Mouse (Mus musculus) midbrain, embryonic 15.5 days (tissue): ENCODE results near the gene Gstm2. TPM values are rescaled to one million over a fixed set of nuclear protein-coding genes. Genes with fewer than 3 reads are reported as not detected.
"Not testable (repeated sequence)": the region's sequence is repeated elsewhere in the genome, so short reads cannot be mapped to it uniquely, and the experiment has no call there.

Source experiments
- ATAC-seq: fragments of 200-750 bp; cut with Nextera tagmentation; replicated peaks from 2 replicates; pipeline ENCODE4 v1.8.0; 2017; ENCODE audit warnings: moderate TSS enrichment
- H3K27ac ChIP-seq: fragments of 300-500 bp; sonication (generic); 2 replicates; pipeline ENCODE4 v1.5.1; 2015; ENCODE audit warnings: mild to moderate bottlenecking, inconsistent platforms
- H3K27me3 ChIP-seq: fragments of 300-500 bp; sonication (generic); replicated peaks from 2 replicates; pipeline ENCODE4 v1.6.1; 2015; ENCODE audit warnings: inconsistent platforms
- H3K36me3 ChIP-seq: fragments of 300-500 bp; sonication (generic); replicated peaks from 2 replicates; pipeline ENCODE4 v1.6.1; 2015; ENCODE audit warnings: inconsistent platforms
- H3K4me1 ChIP-seq: fragments of 300-500 bp; sonication (generic); 2 replicates; pipeline ENCODE4 v1.6.1; 2015; ENCODE audit warnings: inconsistent platforms
- H3K4me2 ChIP-seq: fragments of 300-500 bp; sonication (generic); 2 replicates; pipeline ENCODE4 v1.6.1; 2015; ENCODE audit warnings: inconsistent platforms, mild to moderate bottlenecking, moderate library complexity
- H3K4me3 ChIP-seq: fragments of 300-500 bp; sonication (generic); 2 replicates; pipeline ENCODE4 v1.5.1; 2015; ENCODE audit warnings: mild to moderate bottlenecking, inconsistent platforms
- H3K9ac ChIP-seq: fragments of 300-500 bp; sonication (generic); 2 replicates; pipeline ENCODE4 v1.6.1; 2015; ENCODE audit warnings: mild to moderate bottlenecking, inconsistent platforms
- H3K9me3 ChIP-seq: fragments of 300-500 bp; sonication (generic); 2 replicates; pipeline ENCODE4 v1.6.1; 2016; ENCODE audit warnings: inconsistent platforms
- WGBS: fragments of 180-500 bp; shearing (Covaris S2); methylation state at CpG from one replicate; pipeline ENCODE4 v1.1.7; 2015; ENCODE audit warnings: mixed read lengths; 5-methylcytosine and 5-hydroxymethylcytosine counted together
- polyA plus RNA-seq: library from polyadenylated mRNA; unstranded; fragments of >200 nt; fragmentation: Nextera tagmentation; extraction: Ambion mirVana; gene quantifications from 2 replicates; pipeline ENCODE4 v1.2.1, GENCODE M21; 2015

Gene Gstm2
- 11.0 and 11.5 TPM in 2 replicates for polyA plus RNA-seq

DNA sequence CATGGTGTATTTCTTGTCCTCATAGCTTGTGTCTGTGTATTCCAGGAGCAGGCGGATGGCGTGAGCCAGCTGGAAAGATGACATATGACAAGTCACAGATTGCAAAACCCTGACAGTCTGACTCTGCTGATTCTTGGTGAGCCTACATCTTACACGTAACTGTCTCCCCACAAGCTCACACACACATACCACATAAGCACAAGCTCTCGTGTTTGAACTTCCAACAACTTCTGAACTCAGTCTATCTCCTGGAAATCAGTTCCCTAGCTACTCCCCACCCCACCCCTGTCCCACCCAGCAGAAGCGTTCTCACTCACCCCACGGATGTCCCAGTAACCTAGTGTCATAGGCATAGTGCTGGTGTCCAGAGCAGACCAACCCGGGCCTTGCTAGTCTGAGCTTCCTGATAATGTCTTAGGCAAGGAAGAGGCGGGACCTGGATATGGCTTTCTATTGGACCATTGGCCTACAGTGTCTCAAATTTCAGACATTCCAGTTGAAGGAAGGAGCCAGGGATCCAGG, at the start of gene Gstm2:
Gene Gstm2 (minus strand): TSS at position 413 of the 522 bp plus-strand sequence.
- no peak within 1 kb of the TSS for H3K9ac ChIP-seq

DNA sequence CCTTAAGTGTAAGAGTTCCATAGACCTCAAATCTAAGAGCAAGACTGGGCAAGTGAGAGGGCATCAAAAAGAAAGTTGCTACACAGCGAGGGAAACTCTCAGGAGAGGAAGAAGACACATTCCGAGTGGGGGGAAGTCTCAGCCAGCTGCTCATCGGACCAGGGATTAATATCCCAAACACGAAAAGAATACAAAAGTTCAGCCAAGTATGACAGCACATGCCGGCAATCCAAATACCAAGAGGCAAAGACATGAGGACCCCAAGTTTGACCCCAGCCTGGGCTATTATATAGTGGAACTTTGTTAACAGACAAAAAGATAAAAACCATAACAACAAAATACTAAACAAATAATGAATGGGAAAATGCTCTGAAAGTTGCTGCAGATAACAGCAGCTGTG, 46.9 kb upstream of the Gstm2 start:
- Histone ChIP-seq H3K4me1 (no peaks in the 10 kb centered on the region), H3K4me2 (no peak overlapping the region), H3K36me3 (no peaks in the 10 kb centered on the region), H3K27ac (no peak overlapping the region), H3K27me3 (no peaks in the 10 kb centered on the region), H3K4me3 (no peak overlapping the region), H3K9me3 (no peaks in the 10 kb centered on the region), H3K9ac (no peak overlapping the region)
- no peak for ATAC-seq
- whole genome bisulfite sequencing = 46% methylated on average over 5 of the region's 5 CpGs

More for the DNA sequence above, at the start of gene Gstm2:
- no peaks in the 10 kb centered on the region for H3K9me3 ChIP-seq
- no peak for ATAC-seq
- no peaks in the 10 kb centered on the region for H3K36me3 ChIP-seq
- H3K27me3 ChIP-seq = no peaks in the 10 kb centered on the region
- H3K4me3 ChIP-seq = no peak within 1 kb of the TSS
- no peaks in the 10 kb centered on the region for H3K4me1 ChIP-seq
- no peak within 1 kb of the TSS for H3K27ac ChIP-seq
- 63% methylated on average over 8 of the region's 8 CpGs for WGBS
- H3K4me2 ChIP-seq = no peak within 1 kb of the TSS

DNA sequence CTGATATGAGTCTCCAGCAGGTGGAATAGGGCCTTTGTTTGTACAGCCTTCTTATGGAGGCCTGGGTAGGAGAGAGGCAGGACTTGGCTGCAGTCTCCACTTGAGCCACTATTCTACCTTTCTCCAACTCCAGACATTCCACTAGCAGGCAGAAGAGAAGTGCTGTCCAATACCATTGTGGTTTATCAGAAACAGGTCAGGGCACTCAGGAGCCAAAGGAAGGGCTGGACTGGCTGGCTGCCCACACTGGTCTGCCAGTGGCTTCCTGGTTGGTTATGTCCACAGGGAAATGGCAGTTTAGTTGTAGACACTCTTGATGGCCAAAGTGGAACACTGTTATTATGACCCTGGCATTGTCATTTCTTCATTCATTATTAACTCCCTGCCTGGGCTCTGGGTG, 45.9 kb upstream of the Gstm2 start:
- H3K27ac ChIP-seq = no peak overlapping the region
- no peaks in the 10 kb centered on the region for H3K36me3 ChIP-seq
- no peaks in the 10 kb centered on the region for H3K4me1 ChIP-seq
- no peaks in the 10 kb centered on the region for H3K27me3 ChIP-seq
- H3K9ac ChIP-seq = no peak overlapping the region
- no peak overlapping the region for H3K4me2 ChIP-seq
- H3K9me3 ChIP-seq = no peaks in the 10 kb centered on the region
- no peak for ATAC-seq
- no peak overlapping the region for H3K4me3 ChIP-seq

DNA sequence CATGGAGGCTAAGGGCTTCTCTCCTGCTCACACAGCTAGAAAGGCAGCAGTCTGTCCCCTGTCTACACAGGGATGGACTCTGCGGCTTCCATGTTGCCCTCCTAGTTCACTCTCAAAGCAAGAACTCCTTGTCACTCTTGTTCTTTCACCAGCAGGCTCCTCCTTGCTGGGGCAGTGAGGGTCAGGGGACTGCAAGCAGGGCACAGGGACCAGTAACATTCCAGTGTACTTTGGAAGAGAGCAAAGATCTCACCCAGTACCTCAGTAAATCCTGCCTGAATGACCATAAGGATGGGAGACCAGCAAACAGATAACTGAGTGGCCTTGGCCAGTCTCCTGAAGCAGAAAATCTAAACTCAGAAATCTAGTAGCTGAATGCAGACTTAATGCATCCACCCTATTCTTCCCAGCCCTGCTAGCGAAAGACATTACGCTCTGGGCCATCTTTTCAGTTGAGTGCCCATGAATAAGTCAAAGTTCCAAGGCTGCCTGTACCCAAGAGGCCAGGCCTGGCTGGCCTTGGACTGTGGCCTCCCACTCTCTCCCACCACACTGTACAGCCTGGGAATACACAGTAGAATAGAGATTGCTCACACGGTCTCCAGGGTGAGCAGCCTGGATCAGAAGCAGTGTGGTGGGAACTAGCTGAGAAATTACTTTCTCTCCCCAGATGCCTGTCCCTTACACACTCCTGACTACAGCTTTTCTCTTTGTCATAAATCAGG, 42.5 kb upstream of the Gstm2 start:
- 70% methylated on average over 4 of the region's 4 CpGs for WGBS
- Histone ChIP-seq H3K4me3 (no peak overlapping the region), H3K36me3 (no peaks in the 10 kb centered on the region), H3K27ac (no peak overlapping the region), H3K9ac (no peak overlapping the region), H3K4me1 (no peaks in the 10 kb centered on the region), H3K9me3 (no peaks in the 10 kb centered on the region), H3K4me2 (no peak overlapping the region), H3K27me3 (no peaks in the 10 kb centered on the region)
- ATAC-seq = no peak

DNA sequence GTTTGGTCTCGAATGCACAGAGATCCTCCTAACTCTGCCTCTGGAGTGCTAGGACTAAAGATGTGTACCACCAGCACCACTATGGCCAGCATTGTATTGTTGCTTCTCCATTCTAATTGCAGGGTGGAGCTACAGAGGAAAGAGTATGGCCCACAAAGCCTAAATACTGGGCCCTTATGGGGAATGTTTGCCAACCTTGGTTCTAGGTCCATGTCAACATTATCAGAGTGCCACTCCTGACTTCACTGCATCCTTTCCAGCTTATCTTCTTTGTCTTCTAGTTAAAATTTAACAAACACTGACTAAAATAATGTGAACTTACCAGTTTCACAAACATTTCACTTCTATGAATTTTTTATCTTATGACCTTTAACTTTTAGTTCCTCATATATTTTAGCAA, 40.3 kb upstream of the Gstm2 start:
- Histone ChIP-seq H3K9ac (no peak overlapping the region), H3K4me3 (no peak overlapping the region), H3K27me3 (no peaks in the 10 kb centered on the region), H3K36me3 (no peaks in the 10 kb centered on the region), H3K4me2 (no peak overlapping the region), H3K4me1 (no peaks in the 10 kb centered on the region), H3K9me3 (no peaks in the 10 kb centered on the region), H3K27ac (no peak overlapping the region)
- 91% methylated on average over 1 of the region's 1 CpGs for WGBS
- ATAC-seq = no peak

DNA sequence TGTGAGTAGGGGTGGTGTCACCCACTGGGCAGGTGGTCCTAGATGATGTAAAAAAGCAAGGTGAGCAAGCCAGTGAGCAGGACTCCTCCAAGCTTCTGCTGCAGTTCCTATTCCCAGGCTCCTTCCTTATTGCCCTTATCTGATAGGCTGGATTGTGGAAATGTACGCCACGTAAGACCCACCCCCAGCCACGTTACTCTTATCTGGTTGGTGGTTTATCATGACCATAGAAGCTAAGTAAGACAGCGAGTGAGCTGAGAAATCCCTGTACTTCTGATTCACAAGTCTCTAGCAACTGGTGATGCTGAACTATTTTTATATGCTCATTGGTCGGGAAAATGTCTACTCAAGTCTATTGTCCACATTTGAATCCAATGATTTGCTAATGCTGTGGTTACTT, 39.8 kb upstream of the Gstm2 start:
- Histone ChIP-seq H3K4me1 (no peaks in the 10 kb centered on the region), H3K27me3 (no peaks in the 10 kb centered on the region), H3K9ac (no peak overlapping the region), H3K36me3 (no peaks in the 10 kb centered on the region), H3K4me2 (no peak overlapping the region), H3K4me3 (no peak overlapping the region), H3K27ac (no peak overlapping the region), H3K9me3 (no peaks in the 10 kb centered on the region)
- no peak for ATAC-seq
- 81% methylated on average over 5 of the region's 5 CpGs for WGBS

DNA sequence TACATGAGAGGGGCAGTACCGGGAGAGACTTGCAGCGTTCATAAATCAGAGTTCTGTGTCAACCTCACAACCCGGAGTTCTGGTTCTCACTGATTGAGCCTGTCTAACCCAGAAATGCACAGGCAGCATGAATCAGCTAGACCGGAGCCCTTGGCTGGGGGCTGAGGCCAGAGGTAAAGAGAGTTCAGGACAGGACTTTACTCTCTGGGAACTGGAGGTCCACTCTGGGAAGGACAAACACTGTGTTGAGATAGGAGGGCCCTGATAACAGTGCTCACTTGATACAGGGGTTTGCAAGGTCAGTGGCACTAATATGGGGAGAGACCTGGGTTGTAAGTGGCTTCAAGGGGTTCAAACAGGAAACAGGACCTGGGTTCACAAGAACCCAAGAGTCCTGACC, 39.1 kb upstream of the Gstm2 start:
- WGBS = 77% methylated on average over 4 of the region's 4 CpGs
- H3K36me3 ChIP-seq = no peaks in the 10 kb centered on the region
- no peak for ATAC-seq
- no peak overlapping the region for H3K9ac ChIP-seq
- H3K4me3 ChIP-seq = no peak overlapping the region
- no peaks in the 10 kb centered on the region for H3K4me1 ChIP-seq
- H3K27ac ChIP-seq = no peak overlapping the region
- H3K4me2 ChIP-seq = no peak overlapping the region
- no peaks in the 10 kb centered on the region for H3K9me3 ChIP-seq
- no peaks in the 10 kb centered on the region for H3K27me3 ChIP-seq

DNA sequence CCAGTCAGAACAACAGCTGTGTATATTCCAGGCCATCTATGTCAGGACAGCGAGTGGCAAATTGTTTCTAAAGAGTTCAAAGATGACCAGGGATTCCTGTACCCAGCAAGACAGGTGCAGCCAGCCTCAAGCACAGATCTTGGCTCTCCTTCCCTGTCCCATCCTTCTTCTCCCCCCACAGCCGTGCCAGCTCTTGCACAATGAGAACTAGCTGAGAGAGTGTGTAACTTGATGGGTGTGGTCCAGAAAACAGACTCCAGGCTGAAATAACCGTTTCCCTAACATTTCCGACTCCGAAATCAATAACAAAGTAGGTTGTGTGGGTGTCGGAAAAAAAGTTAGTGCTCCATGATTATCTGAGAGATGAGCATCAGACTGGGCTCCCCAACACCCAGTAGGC, 36.4 kb upstream of the Gstm2 start:
- no peak for ATAC-seq
- Histone ChIP-seq H3K4me1 (peaks cover 6% of the 10 kb centered on the region; the same call in 1 of the 2 replicates), H3K27me3 (no peaks in the 10 kb centered on the region), H3K27ac (no peak overlapping the region), H3K9me3 (no peaks in the 10 kb centered on the region), H3K9ac (no peak overlapping the region), H3K4me3 (no peak overlapping the region), H3K36me3 (no peaks in the 10 kb centered on the region), H3K4me2 (no peak overlapping the region)
- 82% methylated on average over 6 of the region's 6 CpGs for WGBS

DNA sequence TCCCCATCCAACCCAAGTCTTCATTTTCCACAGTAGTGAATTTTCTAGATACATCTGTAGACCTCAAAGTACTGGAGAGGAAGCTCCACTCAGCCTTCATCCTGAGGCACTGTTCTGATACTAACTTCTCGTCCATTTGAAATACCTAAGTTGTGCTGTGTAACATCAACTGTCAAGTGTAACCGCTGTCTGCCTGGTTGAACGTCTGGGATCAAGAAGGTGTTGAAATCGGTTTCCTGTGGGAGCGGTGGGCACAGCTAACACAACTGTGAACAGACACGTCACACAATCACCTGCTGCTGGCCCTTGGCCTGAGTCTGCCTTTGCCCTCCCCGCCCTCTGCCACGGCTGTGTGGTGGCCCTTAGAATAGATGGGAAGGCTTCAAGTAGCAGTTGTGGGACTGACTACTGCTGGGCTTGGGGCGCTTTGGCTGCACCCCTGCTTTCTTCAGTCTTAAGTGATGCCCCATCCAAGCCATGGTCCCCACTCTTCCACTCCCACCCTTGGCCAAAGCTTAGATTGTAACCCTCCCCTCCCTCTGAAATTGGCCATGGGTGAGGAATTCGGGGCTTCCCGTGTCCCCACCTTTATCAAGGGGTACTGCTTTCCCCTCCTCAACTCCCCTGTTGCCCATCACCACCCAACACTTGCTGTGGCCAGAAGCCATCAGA, 34.2 kb upstream of the Gstm2 start:
- H3K27ac ChIP-seq, ATAC-seq: not testable (repeated sequence)
- 85% methylated on average over 11 of the region's 11 CpGs for WGBS

DNA sequence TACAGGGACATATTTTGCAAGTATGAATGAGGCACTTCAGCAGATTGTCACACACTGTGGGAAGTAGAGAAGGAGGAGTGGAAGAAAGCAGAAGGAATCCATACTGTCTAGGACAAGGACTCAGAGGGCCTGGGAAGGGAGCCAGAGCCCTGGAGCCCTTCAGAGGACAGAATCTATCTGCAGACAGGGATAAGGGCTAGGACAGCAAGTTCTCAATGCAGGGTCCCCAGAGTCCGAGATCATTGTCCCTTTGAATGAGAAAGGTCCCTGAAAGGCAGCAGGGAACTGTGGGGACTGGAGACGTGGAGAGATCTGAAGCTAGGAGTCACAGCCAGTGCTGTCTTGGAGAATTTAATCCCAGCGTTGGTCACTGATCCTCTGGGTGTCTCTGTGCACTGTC, 33.0 kb upstream of the Gstm2 start:
- not testable (repeated sequence) for ATAC-seq, H3K4me3 ChIP-seq, H3K9me3 ChIP-seq, H3K9ac ChIP-seq, H3K27me3 ChIP-seq, H3K4me2 ChIP-seq, H3K36me3 ChIP-seq, H3K27ac ChIP-seq
- peaks cover 18% of the 10 kb centered on the region for H3K4me1 ChIP-seq
- WGBS = 57% methylated on average over 3 of the region's 3 CpGs

More for the DNA sequence above, 34.2 kb upstream of the Gstm2 start:
- H3K9me3 ChIP-seq, H3K4me3 ChIP-seq, H3K9ac ChIP-seq, H3K27me3 ChIP-seq, H3K4me2 ChIP-seq, H3K36me3 ChIP-seq: not testable (repeated sequence)
- peaks cover 18% of the 10 kb centered on the region for H3K4me1 ChIP-seq

DNA sequence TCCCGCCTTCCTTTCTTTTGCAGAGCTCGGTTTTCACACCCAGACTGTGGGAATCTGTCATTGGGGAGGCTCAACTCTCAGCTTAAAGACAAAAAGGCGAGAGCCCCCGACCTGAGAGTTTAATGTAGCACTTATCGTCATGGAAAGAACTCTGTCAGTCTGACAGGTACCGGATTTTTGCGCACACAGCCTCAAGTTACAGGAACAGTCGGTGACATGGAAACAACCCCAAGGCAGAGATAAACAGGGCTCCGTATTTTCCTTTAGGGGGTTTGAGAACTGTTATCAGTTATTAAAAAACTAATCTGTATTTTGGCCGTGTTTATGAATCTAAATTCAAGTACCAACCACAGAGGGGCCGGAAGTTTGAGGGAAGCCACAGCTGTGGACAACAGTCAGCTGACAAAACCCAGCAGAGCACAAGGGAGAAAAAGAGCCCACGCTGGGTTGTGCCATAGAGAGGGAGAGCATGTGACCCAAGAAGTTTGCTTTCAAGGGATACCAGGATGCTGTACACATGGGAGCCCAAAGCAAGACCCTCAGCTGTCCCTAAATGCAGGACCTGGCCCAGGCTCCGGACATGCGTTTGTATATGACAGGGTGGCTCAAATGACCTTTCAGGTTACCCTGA, 32.1 kb upstream of the Gstm2 start:
- H3K36me3 ChIP-seq = no peaks in the 10 kb centered on the region
- peak; percentile 24; the same call in 1 of the 2 replicates for ATAC-seq
- H3K4me3 ChIP-seq = peak overlapping the region; percentile 40
- peaks cover 18% of the 10 kb centered on the region for H3K4me1 ChIP-seq
- peak overlapping the region; percentile 54 for H3K27ac ChIP-seq
- no peaks in the 10 kb centered on the region for H3K9me3 ChIP-seq
- peak overlapping the region; percentile 9; the same call in 1 of the 2 replicates for H3K9ac ChIP-seq
- WGBS = 31% methylated on average over 14 of the region's 14 CpGs
- peak overlapping the region; percentile 94 for H3K4me2 ChIP-seq
- no peaks in the 10 kb centered on the region for H3K27me3 ChIP-seq

DNA sequence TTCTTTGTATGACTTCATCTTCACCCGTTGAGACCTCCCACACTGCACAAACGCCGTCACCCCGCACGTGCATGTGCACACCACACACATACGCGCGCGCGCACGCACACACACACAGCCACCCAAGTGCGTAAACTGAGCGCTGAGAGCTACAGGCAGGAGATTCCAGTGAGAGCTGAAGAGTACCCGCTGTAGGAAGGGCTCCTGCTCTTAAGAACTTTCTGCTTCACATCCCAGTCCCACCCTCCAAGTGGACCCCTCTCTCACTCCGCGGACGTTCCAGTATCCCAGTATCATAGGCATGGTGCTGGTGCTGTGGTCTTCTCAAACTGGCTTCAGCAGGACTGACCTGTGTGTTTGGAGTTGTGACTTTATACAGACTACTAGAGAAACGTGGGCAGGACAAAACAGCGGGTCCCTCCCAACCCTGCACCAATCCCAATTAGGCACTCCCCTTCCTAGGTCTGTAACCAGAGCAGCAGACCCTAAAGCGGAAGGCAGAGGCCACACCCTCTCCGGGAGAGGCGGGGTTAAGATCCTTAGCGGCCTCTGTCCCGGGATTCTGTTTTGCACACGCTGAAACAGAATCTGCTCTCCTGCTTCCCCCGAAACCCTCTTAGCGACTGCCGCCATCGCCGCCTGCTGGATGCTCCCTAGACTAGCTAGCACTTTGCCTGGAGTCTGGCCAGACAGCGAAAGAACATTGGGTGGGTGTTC, 31.4 kb upstream of the Gstm2 start, which contains the start of gene Gstm1:
Gene Gstm1 (minus strand): TSS at position 501 of the 717 bp plus-strand sequence.
- Histone ChIP-seq H3K27me3 (no peaks in the 10 kb centered on the region), H3K4me3 (peak within 1 kb of the TSS; percentile 40), H3K4me2 (peak within 1 kb of the TSS; percentile 94), H3K4me1 (peaks cover 18% of the 10 kb centered on the region), H3K9ac (peak within 1 kb of the TSS; percentile 9), H3K27ac (peak within 1 kb of the TSS; percentile 71), H3K9me3 (no peaks in the 10 kb centered on the region), H3K36me3 (no peaks in the 10 kb centered on the region)
- peak; percentile 93 for ATAC-seq
- under 1% methylated on average over 31 of the region's 31 CpGs for WGBS
